Mouse (Mus musculus): ENCODE results near the gene Rerg.

The Rerg gene

GRCm38 (mm10) chr6:137170226-137170625 lies at the start of gene Rerg:
Rerg (minus strand) TSS chr6:137170497.
- DNase-seq (ENCODE audit: low spot score in 2 of 2) = no peak

- no peak for DNase-seq (ENCODE audit: low spot score in 2 of 2)
Observed at GRCm38 (mm10) chr6:137217841-137218463, 47.7 kb upstream of the Rerg start.

GRCm38 (mm10) chr6:137211441-137211840 lies 41.1 kb upstream of the Rerg start:
- no peak for DNase-seq (ENCODE audit: low spot score in 2 of 2)

- no peak for DNase-seq (ENCODE audit: low spot score in 2 of 2)
Observed at GRCm38 (mm10) chr6:137210991-137211390, 40.7 kb upstream of the Rerg start.

GRCm38 (mm10) chr6:137209992-137210391 lies 39.7 kb upstream of the Rerg start:
- DNase-seq (ENCODE audit: low spot score in 2 of 2) = peak in 1 of 2 experiments; percentile 24

- no peak for DNase-seq (ENCODE audit: low spot score in 2 of 2)
Observed at GRCm38 (mm10) chr6:137207126-137207525, 36.8 kb upstream of the Rerg start.

GRCm38 (mm10) chr6:137205662-137206400 lies 35.5 kb upstream of the Rerg start:
- DNase-seq (ENCODE audit: low spot score in 2 of 2) = peak in 1 of 2 experiments; percentile 32

GRCm38 (mm10) chr6:137202661-137203060 lies 32.4 kb upstream of the Rerg start:
- no peak for DNase-seq (ENCODE audit: low spot score in 2 of 2)

GRCm38 (mm10) chr6:137201578-137201977 lies 31.3 kb upstream of the Rerg start:
- DNase-seq (ENCODE audit: low spot score in 2 of 2) = no peak

- DNase-seq (ENCODE audit: low spot score in 2 of 2) = no peak
Observed at GRCm38 (mm10) chr6:137201166-137201565, 30.9 kb upstream of the Rerg start.

- DNase-seq (ENCODE audit: low spot score in 2 of 2) = peak in 1 of 2 experiments; percentile 29
Observed at GRCm38 (mm10) chr6:137192063-137192462, 21.8 kb upstream of the Rerg start.

- DNase-seq (ENCODE audit: low spot score in 2 of 2) = no peak
Observed at GRCm38 (mm10) chr6:137191026-137191425, 20.7 kb upstream of the Rerg start.

- DNase-seq (ENCODE audit: low spot score in 2 of 2) = no peak
Observed at GRCm38 (mm10) chr6:137190577-137190976, 20.3 kb upstream of the Rerg start.

GRCm38 (mm10) chr6:137188375-137188926 lies 18.2 kb upstream of the Rerg start:
- peak in 1 of 2 experiments; percentile 37 for DNase-seq (ENCODE audit: low spot score in 2 of 2)

GRCm38 (mm10) chr6:137187426-137187825 lies 17.1 kb upstream of the Rerg start:
- no peak for DNase-seq (ENCODE audit: low spot score in 2 of 2)

- no peak for DNase-seq (ENCODE audit: low spot score in 2 of 2)
Observed at GRCm38 (mm10) chr6:137180636-137181035, 10.3 kb upstream of the Rerg start.

GRCm38 (mm10) chr6:137180115-137180514 lies 9.8 kb upstream of the Rerg start:
- DNase-seq (ENCODE audit: low spot score in 2 of 2) = no peak

GRCm38 (mm10) chr6:137179026-137179425 lies 8.7 kb upstream of the Rerg start:
- DNase-seq (ENCODE audit: low spot score in 2 of 2) = no peak

GRCm38 (mm10) chr6:137170646-137171045 lies 349 bp upstream of the Rerg start:
- DNase-seq (ENCODE audit: low spot score in 2 of 2) = no peak

GRCm38 (mm10) chr6:137169171-137169968 lies 927 bp downstream of the Rerg start:
- peak; percentile 65 to 92 for DNase-seq (ENCODE audit: low spot score in 2 of 2)

GRCm38 (mm10) chr6:137166843-137167242 lies 3.5 kb downstream of the Rerg start:
- DNase-seq (ENCODE audit: low spot score in 2 of 2) = no peak

- no peak for DNase-seq (ENCODE audit: low spot score in 2 of 2)
Observed at GRCm38 (mm10) chr6:137163571-137163970, 6.7 kb downstream of the Rerg start.

All from left cerebral cortex, adult 9 months (tissue).